Mouse (Mus musculus): Measurements from ENCODE around the gene Tfcp2. TPM values are rescaled to one million over a fixed set of nuclear protein-coding genes. Genes with fewer than 3 reads are reported as not detected.

The Tfcp2 gene
- 11.5 TPM for polyA plus RNA-seq (2017; shearing (Covaris generic))

DNA sequence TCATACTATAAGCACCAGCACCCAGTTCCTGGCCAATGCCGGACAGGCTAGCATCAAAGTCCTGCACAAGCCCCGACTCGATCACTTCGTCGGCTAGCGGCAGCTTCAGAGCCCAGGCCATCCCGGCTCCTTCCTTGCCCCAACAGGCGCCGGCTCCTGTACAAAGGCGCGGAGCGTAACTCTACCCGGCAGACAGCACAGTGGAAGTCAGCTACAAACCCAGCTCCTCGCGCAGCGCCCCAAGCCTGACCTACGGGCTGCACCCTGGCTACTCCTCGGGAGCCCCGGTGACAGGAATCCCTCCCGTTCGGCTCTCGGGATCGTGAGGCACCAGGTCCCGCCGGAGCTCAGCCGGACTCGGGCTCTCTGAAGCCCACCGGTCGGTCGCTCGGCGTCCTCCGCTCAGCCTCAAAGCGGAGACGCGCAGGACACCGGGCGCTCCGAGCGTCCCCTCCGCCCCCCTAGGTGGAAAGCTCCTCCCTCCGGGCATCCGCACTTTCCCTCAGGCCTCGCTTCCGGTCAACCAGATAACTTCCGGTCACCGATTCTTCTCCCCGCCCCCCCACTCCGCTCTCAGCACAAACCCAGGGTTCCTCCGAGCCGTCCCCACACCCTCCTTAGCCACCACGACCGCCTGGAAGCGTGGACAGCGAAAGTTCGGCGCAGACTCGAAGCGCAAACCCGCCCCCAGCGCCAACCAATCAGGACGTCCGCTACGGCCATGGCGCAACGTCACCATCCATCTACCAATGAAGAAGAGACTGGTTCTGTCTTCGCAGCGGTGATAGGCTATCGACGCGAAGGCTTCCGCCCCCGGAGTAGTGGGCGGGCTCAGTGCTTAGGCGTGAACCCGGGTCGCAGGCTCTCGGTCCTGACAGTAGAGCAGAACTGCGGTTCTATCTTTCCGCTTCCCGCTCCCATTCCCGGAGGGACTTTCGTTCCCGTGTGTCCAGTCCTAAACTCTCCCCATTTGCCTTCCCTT lies at the start of gene Tfcp2:
Gene Tfcp2, minus strand, starts transcription at position 683 of the 982 bp plus-strand sequence.

DNA sequence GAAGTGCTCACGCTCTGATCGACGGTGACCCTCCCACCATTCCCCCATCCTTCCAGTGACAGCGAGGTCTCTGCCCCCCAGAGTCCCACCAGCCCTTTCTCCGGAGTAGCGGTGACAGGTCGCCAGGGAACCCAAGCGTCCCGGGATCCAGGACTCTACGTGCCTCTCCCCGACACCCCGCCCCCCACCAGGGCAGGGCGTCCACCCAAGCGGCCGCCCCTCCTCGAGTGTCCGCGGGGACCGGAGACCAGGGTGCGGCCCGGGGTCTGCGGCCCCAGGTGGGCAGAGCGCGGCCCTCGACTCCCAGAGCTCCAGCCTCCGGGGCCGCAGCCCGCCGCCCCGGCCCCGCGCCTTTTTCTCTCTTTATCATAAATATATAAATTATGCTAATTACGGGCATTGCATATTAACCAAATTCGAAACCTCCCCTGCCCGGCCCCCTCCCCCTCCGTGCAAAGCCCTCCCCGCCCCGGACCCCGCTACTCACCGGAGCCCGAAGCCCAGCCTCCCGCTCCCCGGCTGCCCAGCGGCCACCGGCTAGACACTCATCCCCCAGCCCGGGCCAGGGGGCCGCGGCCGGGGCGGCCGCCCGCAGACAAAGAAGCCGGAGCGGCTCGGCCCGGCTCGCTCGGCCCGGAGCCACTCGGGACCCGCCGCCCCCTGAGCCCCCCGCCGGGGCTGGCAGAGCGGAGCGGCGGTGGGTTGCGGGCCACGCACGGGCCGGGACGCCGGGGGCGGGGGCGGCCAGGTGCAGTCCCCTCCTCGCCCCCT lies 47.7 kb upstream of the Tfcp2 start, which contains the start of gene Pou6f1:
Gene Pou6f1, minus strand, starts transcription at position 709 of the 771 bp plus-strand sequence.

DNA sequence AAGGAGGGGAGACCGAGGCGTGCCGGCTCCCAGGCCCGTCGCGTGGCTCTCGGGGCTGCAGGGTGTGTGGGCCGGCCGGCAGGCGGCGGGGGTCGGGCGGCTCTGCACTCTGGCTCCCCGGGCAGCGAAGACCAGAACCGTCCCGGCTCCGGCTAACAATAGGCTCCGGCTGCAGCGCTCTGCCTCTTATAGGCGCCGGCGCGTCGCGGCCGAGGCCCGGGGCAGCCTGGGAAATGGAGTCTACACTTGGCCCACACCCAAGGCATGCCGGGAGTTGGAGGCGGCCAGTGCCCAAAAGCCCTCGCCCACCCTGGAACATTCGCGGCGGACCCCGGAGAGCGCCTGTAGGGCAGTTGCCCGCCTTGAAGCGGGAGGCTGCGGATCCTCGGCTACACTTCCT lies 56.7 kb downstream of the Tfcp2 start, which contains the start of gene Csrnp2:
Gene Csrnp2, minus strand, starts transcription at position 387 of the 400 bp plus-strand sequence.

DNA sequence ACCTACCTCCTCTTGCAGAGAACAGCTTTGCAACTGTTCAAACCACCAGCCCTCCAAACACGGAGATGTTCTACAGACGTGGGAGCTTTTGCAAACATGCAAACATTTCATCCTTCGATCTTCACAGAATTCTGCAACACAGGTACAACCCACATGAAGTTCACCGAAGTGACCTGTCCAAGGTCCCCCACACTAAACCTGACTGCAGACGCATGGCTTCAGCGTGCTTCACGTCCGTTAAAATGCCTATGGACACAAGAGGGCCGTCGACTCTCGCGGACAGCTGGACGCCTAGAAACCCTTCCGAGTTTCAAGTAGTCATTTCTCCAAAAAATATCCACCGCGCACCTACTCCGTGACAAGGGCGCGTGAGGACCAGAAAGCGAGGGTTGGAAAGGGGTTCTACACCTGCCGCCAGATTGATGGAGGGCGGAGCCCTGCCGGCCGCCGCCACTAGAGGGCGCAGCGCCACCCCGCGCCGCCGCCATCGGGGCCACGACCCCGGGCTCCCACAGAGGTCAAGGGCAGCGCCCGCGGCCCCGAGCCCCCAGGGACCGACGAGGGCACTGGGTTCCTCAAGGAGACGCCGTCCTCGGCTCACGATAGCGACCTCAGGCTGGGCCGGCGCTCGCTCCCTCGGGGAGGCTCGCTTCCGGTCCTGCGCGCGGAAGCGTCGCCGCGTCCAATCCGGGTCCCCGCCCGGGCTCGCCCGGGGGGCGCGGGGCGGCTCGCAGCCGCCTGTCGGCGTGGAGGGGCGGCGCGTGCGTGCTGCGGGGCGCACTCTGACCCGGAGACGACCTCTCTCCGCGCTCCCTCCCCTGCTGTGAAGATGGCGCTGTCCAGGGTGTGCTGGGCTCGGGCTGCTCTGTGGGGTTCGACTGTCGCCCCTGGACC lies 83.3 kb downstream of the Tfcp2 start, which contains the start of gene Letmd1:
Gene Letmd1, plus strand, starts transcription at position 729 of the 894 bp plus-strand sequence.

Other genes starting within 250 kb of the Tfcp2 start
- 14.1 TPM for gene Mettl7a1, start 247.9 kb downstream of the Tfcp2 start, polyA plus RNA-seq (2017; shearing (Covaris generic))
- gene Mettl7a3, start 217.1 kb downstream of the Tfcp2 start, polyA plus RNA-seq (2017; shearing (Covaris generic)) = not detected
- gene Methig1, start 198.9 kb downstream of the Tfcp2 start, polyA plus RNA-seq (2017; shearing (Covaris generic)) = not detected
- not detected for gene Mettl7a2, start 198.8 kb downstream of the Tfcp2 start, polyA plus RNA-seq (2017; shearing (Covaris generic))
- not detected for gene Higd1c, start 187.5 kb downstream of the Tfcp2 start, polyA plus RNA-seq (2017; shearing (Covaris generic))
- not detected for gene Gm5475, start 129.9 kb downstream of the Tfcp2 start, polyA plus RNA-seq (2017; shearing (Covaris generic))
- gene Slc11a2, start 126.9 kb downstream of the Tfcp2 start, polyA plus RNA-seq (2017; shearing (Covaris generic)) = 41.8 TPM
- gene Letmd1, start 83.0 kb downstream of the Tfcp2 start, polyA plus RNA-seq (2017; shearing (Covaris generic)) = 52.3 TPM
- 4.0 TPM for gene Csrnp2, start 56.5 kb downstream of the Tfcp2 start, polyA plus RNA-seq (2017; shearing (Covaris generic))
- 8.9 TPM for gene Pou6f1, start 48.0 kb upstream of the Tfcp2 start, polyA plus RNA-seq (2017; shearing (Covaris generic))
- gene Dazap2, start 63.3 kb upstream of the Tfcp2 start, polyA plus RNA-seq (2017; shearing (Covaris generic)) = 610 TPM
- 0.32 TPM for gene Smagp, start 84.9 kb upstream of the Tfcp2 start, polyA plus RNA-seq (2017; shearing (Covaris generic))
- 710 TPM for gene Bin2, start 117.5 kb upstream of the Tfcp2 start, polyA plus RNA-seq (2017; shearing (Covaris generic))
- gene Cela1, start 135.9 kb upstream of the Tfcp2 start, polyA plus RNA-seq (2017; shearing (Covaris generic)) = 10.9 TPM
- gene Galnt6, start 177.4 kb upstream of the Tfcp2 start, polyA plus RNA-seq (2017; shearing (Covaris generic)) = 189 TPM
- gene Slc4a8, start 209.7 kb upstream of the Tfcp2 start, polyA plus RNA-seq (2017; shearing (Covaris generic)) = 23.7 TPM